Mouse (Mus musculus): ENCODE data around the gene Efna4. TPM values are rescaled to one million over a fixed set of nuclear protein-coding genes. Genes with fewer than 3 reads are reported as not detected.

The Efna4 gene
- total RNA-seq, 2 experiments from 2014 or later = 1.9 to 2.2 TPM

GRCm38 (mm10) chr3:89333053-89333452, 4.8 kb downstream of the Efna4 start:
- no peak for DNase-seq
- intact Hi-C loops (cut with DNase I) = no loop called here

- intact Hi-C loops (cut with DNase I) = no loop called here
- DNase-seq = no peak
Measured at GRCm38 (mm10) chr3:89332476-89332875, 5.4 kb downstream of the Efna4 start.

GRCm38 (mm10) chr3:89332013-89332412, 5.8 kb downstream of the Efna4 start:
- DNase-seq = no peak
- intact Hi-C loops (cut with DNase I) = no loop called here

- intact Hi-C loops (cut with DNase I) = no loop called here
- no peak for DNase-seq
Measured at GRCm38 (mm10) chr3:89331561-89331960, 6.3 kb downstream of the Efna4 start.

- no peak for DNase-seq
- intact Hi-C loops (cut with DNase I) = no loop called here
Measured at GRCm38 (mm10) chr3:89330948-89331347, 6.9 kb downstream of the Efna4 start.

- intact Hi-C loops (cut with DNase I) = no loop called here
- DNase-seq = no peak
Measured at GRCm38 (mm10) chr3:89330346-89330745, 7.5 kb downstream of the Efna4 start.

GRCm38 (mm10) chr3:89328623-89329022, 9.2 kb downstream of the Efna4 start:
- no peak for DNase-seq
- intact Hi-C loops (cut with DNase I) = no loop called here

GRCm38 (mm10) chr3:89327371-89327870, 10.4 kb downstream of the Efna4 start:
- DNase-seq = no peak
- intact Hi-C loops (cut with DNase I) = no loop called here

GRCm38 (mm10) chr3:89325882-89326281, 11.9 kb downstream of the Efna4 start:
- intact Hi-C loops (cut with DNase I) = no loop called here
- DNase-seq = no peak

- intact Hi-C loops (cut with DNase I) = no loop called here
- peak; percentile 66 to 69 for DNase-seq
Measured at GRCm38 (mm10) chr3:89322514-89323165, 15.2 kb downstream of the Efna4 start, which contains the start of gene Efna3. Gene Efna3, minus strand, starts transcription at chr3:89322965.

GRCm38 (mm10) chr3:89322131-89322500, 15.7 kb downstream of the Efna4 start:
- DNase-seq = no peak
- intact Hi-C loops (cut with DNase I) = no loop called here

- intact Hi-C loops (cut with DNase I) = no loop called here
- no peak for DNase-seq
Measured at GRCm38 (mm10) chr3:89321183-89322130, 16.4 kb downstream of the Efna4 start.

- intact Hi-C loops (cut with DNase I) = no loop called here
- DNase-seq = no peak
Measured at GRCm38 (mm10) chr3:89320581-89321182, 17.1 kb downstream of the Efna4 start.

GRCm38 (mm10) chr3:89319591-89320350, 18.1 kb downstream of the Efna4 start:
- DNase-seq = no peak
- intact Hi-C loops (cut with DNase I) = no loop called here

GRCm38 (mm10) chr3:89318971-89319590, 18.7 kb downstream of the Efna4 start:
- intact Hi-C loops (cut with DNase I) = no loop called here
- DNase-seq = no peak

- no peak for DNase-seq
- intact Hi-C loops (cut with DNase I) = no loop called here
Measured at GRCm38 (mm10) chr3:89318316-89318715, 19.5 kb downstream of the Efna4 start.

GRCm38 (mm10) chr3:89317246-89317645, 20.6 kb downstream of the Efna4 start:
- intact Hi-C loops (cut with DNase I) = loop anchor here (1.0 to 2.0 kb wide), 3 partner anchors 20 to 168 kb away; no protein-coding TSS in a partner anchor
- DNase-seq = no peak

GRCm38 (mm10) chr3:89316833-89317232, 21.0 kb downstream of the Efna4 start:
- peak; percentile 90 to 93 for DNase-seq
- intact Hi-C loops (cut with DNase I) = loop anchor here (1.0 to 2.0 kb wide), 3 partner anchors 20 to 168 kb away; no protein-coding TSS in a partner anchor

- no peak for DNase-seq
- intact Hi-C loops (cut with DNase I) = loop anchor here (2.0 kb wide), 1 partner anchor 21 kb away; no protein-coding TSS in a partner anchor
Measured at GRCm38 (mm10) chr3:89315930-89316831, 21.6 kb downstream of the Efna4 start.
